Mouse (Mus musculus): ENCODE results near the gene Rftn2. TPM values are rescaled to one million over a fixed set of nuclear protein-coding genes. Genes with fewer than 3 reads are reported as not detected.

Gene Rftn2
- 9.3 and 10.9 TPM in 2 replicates for polyA plus RNA-seq (2012; rRNA removed)

GRCm38 (mm10) chr1:55226011-55226857 is at the start of gene Rftn2:
TSS of gene Rftn2 (minus strand) at chr1:55226782.

GRCm38 (mm10) chr1:55236890-55237642 is 10.5 kb upstream of the Rftn2 start, which contains the start of gene Mars2:
TSS of gene Mars2 (plus strand) at chr1:55237177.

GRCm38 (mm10) chr1:55130943-55131401 is 95.6 kb downstream of the Rftn2 start, which contains the start of gene Mob4:
TSS of gene Mob4 (plus strand) at chr1:55131231.

Other genes with a start within 250 kb of the Rftn2 start
- gene Sf3b1, start 199.3 kb downstream of the Rftn2 start, polyA plus RNA-seq (2012; rRNA removed): 228 and 247 TPM in 2 replicates
- 19.0 and 21.6 TPM in 2 replicates for gene Coq10b, start 174.0 kb downstream of the Rftn2 start, polyA plus RNA-seq (2012; rRNA removed)
- 191 and 215 TPM in 2 replicates for gene Hspe1, start 138.7 kb downstream of the Rftn2 start, polyA plus RNA-seq (2012; rRNA removed)
- gene Hspd1, start 138.5 kb downstream of the Rftn2 start, polyA plus RNA-seq (2012; rRNA removed): 146 and 156 TPM in 2 replicates
- 48.4 and 54.4 TPM in 2 replicates for gene Mob4, start 95.6 kb downstream of the Rftn2 start, polyA plus RNA-seq (2012; rRNA removed)
- gene Mars2, start 10.4 kb upstream of the Rftn2 start, polyA plus RNA-seq (2012; rRNA removed): 3.4 and 3.7 TPM in 2 replicates
- 0.14 and 0.15 TPM in 2 replicates for gene Boll, start 136.7 kb upstream of the Rftn2 start, polyA plus RNA-seq (2012; rRNA removed)
- 4.1 and 4.4 TPM in 2 replicates for gene Plcl1, start 179.1 kb upstream of the Rftn2 start, polyA plus RNA-seq (2012; rRNA removed)